Mouse (Mus musculus) heart, postnatal 25 days (tissue): ENCODE results near the gene Plg. TPM values are rescaled to one million over a fixed set of nuclear protein-coding genes. Genes with fewer than 3 reads are reported as not detected.
A peak's percentile ranks its signal among the peaks of the same experiment; 100 is the strongest.

Experiments
- DNase-seq: peaks from one replicate; pipeline ENCODE4 v3.0.0; 2022; ENCODE audit warnings: low spot score
- intact Hi-C: fragments of 180-260 bp; cut with DNase I; formaldehyde crosslinking; loops from one replicate; pipeline ENCODE4 v1.15.1; 2025
- total RNA-seq, 2 experiments: library from RNA; stranded (reverse); gene quantifications; 2 replicates each; pipeline ENCODE4 v1.2.3; 2021

The Plg gene
- total RNA-seq, 2 experiments from 2014 or later, result not detected

DNA sequence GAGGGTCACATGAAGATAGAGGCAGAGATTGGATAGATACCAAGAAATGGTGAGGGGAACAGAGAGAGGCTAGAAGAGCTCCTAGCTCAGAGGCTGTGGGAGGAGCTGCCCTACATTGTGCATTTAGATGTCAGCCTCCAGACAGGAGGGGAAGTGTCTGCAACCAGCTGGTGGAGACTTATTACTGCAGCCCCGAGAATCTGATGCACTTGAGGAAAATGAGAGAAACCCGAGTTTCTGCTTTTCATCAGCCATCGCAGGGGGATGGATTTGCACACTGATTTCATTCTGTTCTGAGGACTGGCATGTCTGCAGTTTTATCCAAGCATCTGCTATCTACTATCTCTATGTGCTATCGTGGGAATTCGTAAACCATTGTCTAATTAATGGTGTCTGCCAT is 53.3 kb downstream of the Plg start:
- no peak for DNase-seq
- intact Hi-C loops, result no loop called here

GRCm38 (mm10) chr17:12437771-12438170 is 59.4 kb downstream of the Plg start:
- DNase-seq, result no peak
- intact Hi-C loops, result no loop called here

- intact Hi-C loops, result no loop called here
Measured at GRCm38 (mm10) chr17:12444561-12444960, 66.2 kb downstream of the Plg start.

DNA sequence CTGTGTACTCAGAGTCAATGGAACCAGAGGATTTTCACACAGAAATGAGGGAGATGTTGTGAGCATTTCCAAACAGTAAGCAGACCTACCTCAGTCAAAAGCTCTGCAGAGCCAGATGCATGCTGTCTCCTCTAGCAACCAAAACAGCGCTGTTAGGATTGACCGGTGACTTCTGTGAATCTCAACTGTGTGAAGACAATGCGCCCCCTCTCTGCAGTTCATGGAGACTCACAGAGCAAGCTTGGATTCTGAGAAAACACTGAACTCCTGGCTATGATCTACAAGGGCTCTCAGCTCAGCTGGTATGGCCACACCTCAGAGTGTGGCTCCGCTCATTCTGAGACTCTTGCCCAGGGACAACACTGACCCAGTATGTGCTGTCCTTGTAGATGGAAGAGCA is 72.8 kb downstream of the Plg start:
- intact Hi-C loops, result loop anchor here (5.0 kb wide), 2 partner anchors 34 to 81 kb away; no protein-coding TSS in a partner anchor
- no peak for DNase-seq

More at GRCm38 (mm10) chr17:12444561-12444960, 66.2 kb downstream of the Plg start:
- DNase-seq, result no peak

GRCm38 (mm10) chr17:12452862-12453531 is 74.6 kb downstream of the Plg start:
- intact Hi-C loops, result loop anchor here (5.0 kb wide), 2 partner anchors 36 to 79 kb away; no protein-coding TSS in a partner anchor
- DNase-seq, result no peak

- no peak for DNase-seq
- intact Hi-C loops, result loop anchor here (5.0 kb wide), 2 partner anchors 36 to 79 kb away; no protein-coding TSS in a partner anchor
Measured at GRCm38 (mm10) chr17:12453691-12454090, 75.3 kb downstream of the Plg start.

GRCm38 (mm10) chr17:12455143-12455790 is 76.9 kb downstream of the Plg start:
- DNase-seq, result peak; percentile 13
- intact Hi-C loops, result no loop called here

DNA sequence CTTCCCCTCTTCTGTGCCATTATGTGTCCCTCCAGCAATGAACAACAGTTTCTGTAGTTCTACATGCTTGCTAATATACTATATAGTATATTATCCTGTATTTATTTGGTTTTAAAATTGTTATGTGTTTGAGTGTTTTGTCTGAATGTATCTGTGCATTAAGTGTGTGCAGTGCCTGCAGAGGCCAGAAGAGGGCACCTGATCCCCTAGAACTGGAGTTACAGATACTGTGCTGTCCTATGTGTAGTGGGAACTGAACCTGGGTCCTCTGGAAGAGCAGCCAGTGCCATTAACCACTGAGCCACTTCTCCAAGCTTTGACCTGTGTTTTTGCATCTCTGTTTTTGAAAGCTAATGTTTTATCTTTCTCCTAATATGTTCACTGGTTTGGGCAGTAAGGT is 82.8 kb downstream of the Plg start:
- no peak for DNase-seq
- intact Hi-C loops, result no loop called here

- intact Hi-C loops, result no loop called here
- DNase-seq, result no peak
Measured at GRCm38 (mm10) chr17:12466501-12467000, 88.1 kb downstream of the Plg start.

- DNase-seq, result no peak
Measured at GRCm38 (mm10) chr17:12467642-12468041, 89.2 kb downstream of the Plg start.

GRCm38 (mm10) chr17:12468745-12469144 is 90.3 kb downstream of the Plg start:
- DNase-seq, result no peak
- intact Hi-C loops, result no loop called here

More at GRCm38 (mm10) chr17:12467642-12468041, 89.2 kb downstream of the Plg start:
- intact Hi-C loops, result no loop called here

Other genes with a start within 250 kb of the Plg start
- 10 to 100 TPM; 42.9 to 46.3 TPM for gene Map3k4, start 59.8 kb upstream of the Plg start, total RNA-seq
- gene Slc22a3, start 129.1 kb downstream of the Plg start, total RNA-seq, result 1 to 10 TPM; 5.6 to 7.0 TPM
- not detected for gene Slc22a2, start 205.5 kb downstream of the Plg start, total RNA-seq